Mouse (Mus musculus): ENCODE results near the gene Tmem94. TPM values are rescaled to one million over a fixed set of nuclear protein-coding genes. Genes with fewer than 3 reads are reported as not detected.
"Not testable (repeated sequence)": the region's sequence is repeated elsewhere in the genome, so short reads cannot be mapped to it uniquely, and the experiment has no call there.

Gene Tmem94
- polyA plus RNA-seq, 1 experiment, result 29.2 TPM

GRCm38 (mm10) chr11:115753485-115753884 is 11.7 kb upstream of the Tmem94 start:
- no peaks in the 10 kb centered on the region for H3K27me3 ChIP-seq (ENCODE audit: control insufficient read depth, insufficient read depth, low read length, poor library complexity, severe bottlenecking)
- no peak overlapping the region for H3K9ac ChIP-seq (ENCODE audit: low read depth, poor library complexity, severe bottlenecking)
- H3K4me3 ChIP-seq (ENCODE audit: low read depth, low read length), result no peak overlapping the region
- H3K4me1 ChIP-seq (ENCODE audit: control insufficient read depth, insufficient read depth, low read length), result no peaks in the 10 kb centered on the region
- H3K27ac ChIP-seq (ENCODE audit: insufficient read depth, low read length), result no peak overlapping the region
- no peaks in the 10 kb centered on the region for H3K36me3 ChIP-seq (ENCODE audit: control insufficient read depth, insufficient read depth, low read length, poor library complexity, severe bottlenecking)
- no peaks in the 10 kb centered on the region; the same call in 1 of the 2 replicates for H3K9me3 ChIP-seq (replicated peaks; ENCODE audit: control insufficient read depth, insufficient read depth, low read length, poor library complexity, severe bottlenecking)
- TF ChIP-seq CTCF (IDR thresholded peaks at IDR 0.05; ENCODE audit: low read depth, low read length), result no peak
- no peak for TF ChIP-seq POLR2A (IDR thresholded peaks at IDR 0.05; ENCODE audit: insufficient read depth, low read length)
- no peak for TF ChIP-seq EP300 (IDR thresholded peaks at IDR 0.05; ENCODE audit: insufficient read depth, low read depth, low read length)

GRCm38 (mm10) chr11:115762176-115762575 is 3.1 kb upstream of the Tmem94 start:
- not testable (repeated sequence) for H3K9ac ChIP-seq (ENCODE audit: low read depth, poor library complexity, severe bottlenecking); H3K27ac ChIP-seq (ENCODE audit: insufficient read depth, low read length); H3K27me3 ChIP-seq (ENCODE audit: control insufficient read depth, insufficient read depth, low read length, poor library complexity, severe bottlenecking); H3K36me3 ChIP-seq (ENCODE audit: control insufficient read depth, insufficient read depth, low read length, poor library complexity, severe bottlenecking); H3K4me1 ChIP-seq (ENCODE audit: control insufficient read depth, insufficient read depth, low read length); H3K9me3 ChIP-seq (replicated peaks; ENCODE audit: control insufficient read depth, insufficient read depth, low read length, poor library complexity, severe bottlenecking); H3K4me3 ChIP-seq (ENCODE audit: low read depth, low read length)

DNA sequence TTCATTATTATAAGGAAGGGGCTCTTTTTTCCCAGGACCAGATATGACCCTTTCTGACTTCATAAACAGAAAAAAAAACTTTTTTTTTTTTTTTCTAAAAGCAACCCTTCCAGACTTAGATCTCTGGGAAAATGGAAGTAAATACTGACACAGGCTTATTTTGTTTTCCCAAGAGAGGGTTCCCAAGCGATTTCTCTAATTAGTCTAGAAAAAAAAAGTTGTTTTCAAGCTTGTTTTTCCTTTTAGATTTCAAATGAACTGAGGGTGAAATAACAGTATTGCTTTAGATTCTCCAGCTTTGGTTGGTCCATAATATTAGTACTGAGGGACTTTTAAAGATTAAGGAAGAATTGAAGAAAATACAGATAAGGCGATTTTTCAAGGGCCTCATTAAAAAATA is 535 bp upstream of the Tmem94 start:
- TF ChIP-seq CTCF (IDR thresholded peaks at IDR 0.05; ENCODE audit: low read depth, low read length), result no peak
- no peak for TF ChIP-seq EP300 (IDR thresholded peaks at IDR 0.05; ENCODE audit: insufficient read depth, low read depth, low read length)
- TF ChIP-seq POLR2A (IDR thresholded peaks at IDR 0.05; ENCODE audit: insufficient read depth, low read length), result no peak
- no peaks in the 10 kb centered on the region for H3K4me1 ChIP-seq (ENCODE audit: control insufficient read depth, insufficient read depth, low read length)
- H3K36me3 ChIP-seq (ENCODE audit: control insufficient read depth, insufficient read depth, low read length, poor library complexity, severe bottlenecking), result no peaks in the 10 kb centered on the region
- H3K9me3 ChIP-seq (replicated peaks; ENCODE audit: control insufficient read depth, insufficient read depth, low read length, poor library complexity, severe bottlenecking), result 0 out of 2 replicates have a peak, but pooled peaks cover 4% of the 10 kb centered on the region
- H3K9ac ChIP-seq (ENCODE audit: low read depth, poor library complexity, severe bottlenecking), result 0 out of 2 replicates have a peak overlapping the region, but pooled peaks have one; percentile 29
- no peak overlapping the region for H3K4me3 ChIP-seq (ENCODE audit: low read depth, low read length)
- H3K27me3 ChIP-seq (ENCODE audit: control insufficient read depth, insufficient read depth, low read length, poor library complexity, severe bottlenecking), result no peaks in the 10 kb centered on the region
- H3K27ac ChIP-seq (ENCODE audit: insufficient read depth, low read length), result no peak overlapping the region

DNA sequence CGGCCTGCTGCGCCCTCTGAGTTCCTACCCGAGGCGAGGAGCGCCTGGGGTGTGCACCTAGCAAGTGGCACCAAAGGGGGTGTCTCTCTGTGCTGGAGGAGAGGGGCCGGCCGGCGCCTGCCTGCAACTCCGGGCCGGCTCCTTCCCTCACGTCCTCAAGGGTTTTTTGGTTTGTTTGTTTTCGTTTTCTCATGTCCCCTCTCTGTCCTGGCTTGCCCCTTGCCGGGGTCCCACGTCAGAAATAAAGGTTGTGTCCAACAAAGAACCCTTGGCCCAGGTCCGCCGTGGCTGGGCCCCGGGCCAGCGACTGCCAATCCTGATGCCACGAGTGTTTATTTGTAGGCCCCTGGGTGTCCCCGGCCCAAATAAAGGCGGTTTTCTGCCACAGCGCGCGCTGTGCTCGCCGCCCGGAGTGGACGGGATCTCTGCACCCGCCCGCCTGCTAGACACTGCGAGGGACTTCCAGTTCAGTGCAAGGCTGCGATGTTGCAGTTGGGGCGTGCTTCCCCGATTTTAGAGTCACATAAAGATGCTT is 441 bp downstream of the Tmem94 start:
- Histone ChIP-seq H3K36me3 (ENCODE audit: control insufficient read depth, insufficient read depth, low read length, poor library complexity, severe bottlenecking) (no peaks in the 10 kb centered on the region), H3K27me3 (ENCODE audit: control insufficient read depth, insufficient read depth, low read length, poor library complexity, severe bottlenecking) (no peaks in the 10 kb centered on the region), H3K9me3 (replicated peaks; ENCODE audit: control insufficient read depth, insufficient read depth, low read length, poor library complexity, severe bottlenecking) (0 out of 2 replicates have a peak, but pooled peaks cover 4% of the 10 kb centered on the region), H3K9ac (ENCODE audit: low read depth, poor library complexity, severe bottlenecking) (peak overlapping the region; percentile 92), H3K4me1 (ENCODE audit: control insufficient read depth, insufficient read depth, low read length) (no peaks in the 10 kb centered on the region), H3K4me3 (ENCODE audit: low read depth, low read length) (peak overlapping the region; percentile 73), H3K27ac (ENCODE audit: insufficient read depth, low read length) (no peak overlapping the region)
- no peak for TF ChIP-seq POLR2A (IDR thresholded peaks at IDR 0.05; ENCODE audit: insufficient read depth, low read length)
- TF ChIP-seq CTCF (IDR thresholded peaks at IDR 0.05; ENCODE audit: low read depth, low read length), result no peak
- TF ChIP-seq EP300 (IDR thresholded peaks at IDR 0.05; ENCODE audit: insufficient read depth, low read depth, low read length), result no peak

GRCm38 (mm10) chr11:115766356-115766943 is 1.2 kb downstream of the Tmem94 start:
- Histone ChIP-seq H3K9me3 (replicated peaks; ENCODE audit: control insufficient read depth, insufficient read depth, low read length, poor library complexity, severe bottlenecking) (0 out of 2 replicates have a peak, but pooled peaks cover 4% of the 10 kb centered on the region), H3K27me3 (ENCODE audit: control insufficient read depth, insufficient read depth, low read length, poor library complexity, severe bottlenecking) (no peaks in the 10 kb centered on the region), H3K4me3 (ENCODE audit: low read depth, low read length) (no peak overlapping the region), H3K9ac (ENCODE audit: low read depth, poor library complexity, severe bottlenecking) (peak overlapping the region; percentile 92), H3K27ac (ENCODE audit: insufficient read depth, low read length) (no peak overlapping the region), H3K36me3 (ENCODE audit: control insufficient read depth, insufficient read depth, low read length, poor library complexity, severe bottlenecking) (no peaks in the 10 kb centered on the region), H3K4me1 (ENCODE audit: control insufficient read depth, insufficient read depth, low read length) (no peaks in the 10 kb centered on the region)
- TF ChIP-seq CTCF (IDR thresholded peaks at IDR 0.05; ENCODE audit: low read depth, low read length), result no peak
- TF ChIP-seq POLR2A (IDR thresholded peaks at IDR 0.05; ENCODE audit: insufficient read depth, low read length), result no peak
- TF ChIP-seq EP300 (IDR thresholded peaks at IDR 0.05; ENCODE audit: insufficient read depth, low read depth, low read length), result no peak

DNA sequence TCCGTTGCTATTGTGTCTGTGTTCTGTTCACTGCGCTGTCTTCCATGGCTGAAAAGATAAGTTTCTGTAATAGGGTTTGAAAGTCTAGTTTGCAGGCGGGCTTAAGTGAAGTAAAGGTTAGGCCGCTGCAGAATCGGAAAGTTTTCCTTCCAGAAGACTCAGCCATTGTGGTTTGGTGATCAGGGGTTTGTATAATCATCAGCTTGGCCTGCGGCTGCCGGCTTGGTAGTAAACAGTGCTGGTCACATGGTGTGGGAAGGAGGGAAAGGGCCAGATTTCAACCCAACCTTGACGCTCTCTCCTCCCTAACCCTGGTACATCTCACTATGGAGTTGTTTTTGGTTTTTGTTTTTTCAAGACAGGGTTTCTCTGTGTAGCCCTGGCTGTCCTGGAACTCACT is 1.7 kb downstream of the Tmem94 start:
- TF ChIP-seq POLR2A (IDR thresholded peaks at IDR 0.05; ENCODE audit: insufficient read depth, low read length), result no peak
- TF ChIP-seq CTCF (IDR thresholded peaks at IDR 0.05; ENCODE audit: low read depth, low read length), result no peak
- no peak for TF ChIP-seq EP300 (IDR thresholded peaks at IDR 0.05; ENCODE audit: insufficient read depth, low read depth, low read length)

More for the DNA sequence above, 1.7 kb downstream of the Tmem94 start:
- Histone ChIP-seq H3K27me3 (ENCODE audit: control insufficient read depth, insufficient read depth, low read length, poor library complexity, severe bottlenecking) (no peaks in the 10 kb centered on the region), H3K9ac (ENCODE audit: low read depth, poor library complexity, severe bottlenecking) (no peak overlapping the region), H3K4me1 (ENCODE audit: control insufficient read depth, insufficient read depth, low read length) (no peaks in the 10 kb centered on the region), H3K9me3 (replicated peaks; ENCODE audit: control insufficient read depth, insufficient read depth, low read length, poor library complexity, severe bottlenecking) (0 out of 2 replicates have a peak, but pooled peaks cover 1% of the 10 kb centered on the region), H3K27ac (ENCODE audit: insufficient read depth, low read length) (no peak overlapping the region), H3K36me3 (ENCODE audit: control insufficient read depth, insufficient read depth, low read length, poor library complexity, severe bottlenecking) (no peaks in the 10 kb centered on the region), H3K4me3 (ENCODE audit: low read depth, low read length) (no peak overlapping the region)

Measured in ES-Bruce4 (cell line).